Mouse (Mus musculus): ENCODE measurements around the gene Pmm1.

GRCm38 (mm10) chr15:81933986-81934385, 26.7 kb downstream of the Pmm1 start:
- TF ChIP-seq GATA1 (IDR thresholded peaks at IDR 0.05; ENCODE audit: borderline replicate concordance, low read length) (no peak), CTCF (IDR thresholded peaks at IDR 0.05; ENCODE audit: low read depth, low read length) (no peak), POLR2AphosphoS5 (IDR thresholded peaks at IDR 0.05; ENCODE audit: insufficient replicate concordance, low read depth, low read length) (no peak)
